Mouse (Mus musculus): ENCODE measurements around the gene Selenoi. TPM values are rescaled to one million over a fixed set of nuclear protein-coding genes. Genes with fewer than 3 reads are reported as not detected.

The Selenoi gene
- 37.8 and 41.3 TPM in 2 replicates for polyA plus RNA-seq (2012; rRNA removed; ENCODE audit: low replicate concordance)

GRCm38 (mm10) chr5:30232271-30232971 is at the start of gene Selenoi:
TSS of gene Selenoi (plus strand) at chr5:30232581.

GRCm38 (mm10) chr5:30205493-30205892 is 26.9 kb upstream of the Selenoi start, which contains the start of gene Adgrf3:
TSS of gene Adgrf3 (minus strand) at chr5:30205722.

DNA sequence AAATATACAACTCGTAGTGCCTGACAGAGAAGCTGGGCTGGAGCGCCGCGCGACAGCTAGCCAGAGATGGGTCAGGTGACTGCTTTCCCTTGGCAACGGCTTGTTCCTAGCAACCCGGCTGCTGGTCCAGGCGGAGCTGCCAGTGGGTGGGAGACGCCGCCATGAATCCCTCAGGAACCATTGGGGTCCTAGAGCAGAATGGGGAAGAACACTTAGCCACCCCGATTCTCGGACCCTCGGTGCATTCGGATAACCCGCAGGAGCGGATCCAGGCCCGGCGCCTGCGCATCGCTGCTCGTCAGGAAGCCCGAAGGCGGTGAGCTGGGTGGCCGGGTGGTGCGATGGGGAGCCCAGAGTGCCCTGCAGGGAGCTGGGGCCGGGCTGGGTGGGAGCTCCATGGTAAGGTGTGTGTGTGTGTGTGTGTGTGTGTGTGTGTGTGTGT is 48.9 kb downstream of the Selenoi start, which contains the start of gene Drc1:
Gene Drc1, plus strand, starts transcription at position 98 of the 442 bp plus-strand sequence.

Other genes starting within 250 kb of the Selenoi start
- 0.10 TPM in 1 of 2 replicates, not detected in the other for gene Il6, start 219.5 kb upstream of the Selenoi start, polyA plus RNA-seq (2012; rRNA removed; ENCODE audit: low replicate concordance)
- gene Tyms, start 159.0 kb upstream of the Selenoi start, polyA plus RNA-seq (2012; rRNA removed; ENCODE audit: low replicate concordance) = 11.1 and 33.4 TPM in 2 replicates
- 0.13 and 0.15 TPM in 2 replicates for gene Garem2, start 127.4 kb upstream of the Selenoi start, polyA plus RNA-seq (2012; rRNA removed; ENCODE audit: low replicate concordance)
- gene 3110082J24Rik, start 126.5 kb upstream of the Selenoi start, polyA plus RNA-seq (2012; rRNA removed; ENCODE audit: low replicate concordance) = not detected in 2 replicates
- gene Hadha, start 77.4 kb upstream of the Selenoi start, polyA plus RNA-seq (2012; rRNA removed; ENCODE audit: low replicate concordance) = 103 and 148 TPM in 2 replicates
- 261 and 431 TPM in 2 replicates for gene Hadhb, start 77.3 kb upstream of the Selenoi start, polyA plus RNA-seq (2012; rRNA removed; ENCODE audit: low replicate concordance)
- not detected in 2 replicates for gene Adgrf3, start 26.9 kb upstream of the Selenoi start, polyA plus RNA-seq (2012; rRNA removed; ENCODE audit: low replicate concordance)
- 0.09 TPM in 1 of 2 replicates, not detected in the other for gene Drc1, start 48.8 kb downstream of the Selenoi start, polyA plus RNA-seq (2012; rRNA removed; ENCODE audit: low replicate concordance)
- 0.08 and 0.33 TPM in 2 replicates for gene Otof, start 229.4 kb downstream of the Selenoi start, polyA plus RNA-seq (2012; rRNA removed; ENCODE audit: low replicate concordance)
- gene 1700001C02Rik, start 233.5 kb downstream of the Selenoi start, polyA plus RNA-seq (2012; rRNA removed; ENCODE audit: low replicate concordance) = not detected in 2 replicates